Mouse (Mus musculus) brain, embryonic 14.5 days (tissue): ENCODE data around the gene Wap.

Experiments
- CTCF ChIP-seq: fragments of 200-500 bp; IDR thresholded peaks from 2 replicates; pipeline ENCODE4 v1.5.1; 2012; ENCODE audit warnings: inconsistent platforms, mild to moderate bottlenecking, moderate library complexity, borderline replicate concordance; ENCODE audit not compliant: insufficient read depth, insufficient read length; ENCODE audit errors: extremely low read depth
- POLR2A ChIP-seq: fragments of 200-500 bp; IDR thresholded peaks from 2 replicates; pipeline ENCODE4 v1.6.1; 2012; ENCODE audit warnings: mild to moderate bottlenecking, inconsistent platforms, borderline replicate concordance; ENCODE audit not compliant: poor library complexity, insufficient read depth, insufficient read length, severe bottlenecking; ENCODE audit errors: extremely low read depth

- TF ChIP-seq POLR2A, result no peak
- TF ChIP-seq CTCF, result no peak
Measured at GRCm38 (mm10) chr11:6593406-6593805, 45.0 kb downstream of the Wap start.
